Mouse (Mus musculus): ENCODE data around the gene Pla2g5. TPM values are rescaled to one million over a fixed set of nuclear protein-coding genes. Genes with fewer than 3 reads are reported as not detected.

Gene Pla2g5
- total RNA-seq, 2 experiments from 2014 or later = 1.3 to 2.3 TPM

GRCm38 (mm10) chr4:138800134-138800744 is 63.0 kb downstream of the Pla2g5 start:
- DNase-seq (ENCODE audit: low spot score in 2 of 2) = no peak

- no peak for DNase-seq (ENCODE audit: low spot score in 2 of 2)
Measured at GRCm38 (mm10) chr4:138797217-138797570, 66.1 kb downstream of the Pla2g5 start.

- DNase-seq (ENCODE audit: low spot score in 2 of 2) = no peak
Measured at GRCm38 (mm10) chr4:138796513-138797216, 66.6 kb downstream of the Pla2g5 start.

GRCm38 (mm10) chr4:138794344-138794743 is 68.9 kb downstream of the Pla2g5 start:
- DNase-seq (ENCODE audit: low spot score in 2 of 2) = no peak

- peak; percentile 53 to 76 for DNase-seq (ENCODE audit: low spot score in 2 of 2)
Measured at GRCm38 (mm10) chr4:138793276-138793675, 70.0 kb downstream of the Pla2g5 start.

- no peak for DNase-seq (ENCODE audit: low spot score in 2 of 2)
Measured at GRCm38 (mm10) chr4:138792599-138792998, 70.7 kb downstream of the Pla2g5 start.

DNA sequence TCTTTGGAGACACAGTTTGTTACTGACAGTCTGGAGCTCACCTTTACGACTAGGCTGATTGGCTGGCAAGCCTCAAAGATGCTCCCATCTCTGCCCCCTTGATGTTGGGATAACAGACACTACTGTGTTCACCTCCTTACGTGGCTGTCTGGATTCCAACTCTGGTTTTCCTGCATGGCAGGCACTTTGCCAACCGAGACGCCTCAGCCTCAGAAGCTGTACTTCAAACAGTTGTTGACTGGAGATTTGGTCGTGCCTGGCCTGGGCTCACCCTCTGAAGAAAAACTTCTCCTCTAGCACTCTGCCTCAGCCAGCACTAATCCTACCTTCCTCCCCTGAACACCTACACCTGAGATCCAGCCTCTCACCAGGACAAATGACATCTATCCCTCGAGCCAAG is 71.8 kb downstream of the Pla2g5 start:
- DNase-seq (ENCODE audit: low spot score in 2 of 2) = no peak

- DNase-seq (ENCODE audit: low spot score in 2 of 2) = no peak
Measured at GRCm38 (mm10) chr4:138788381-138788780, 74.9 kb downstream of the Pla2g5 start.

GRCm38 (mm10) chr4:138786141-138786540 is 77.1 kb downstream of the Pla2g5 start:
- DNase-seq (ENCODE audit: low spot score in 2 of 2) = no peak

DNA sequence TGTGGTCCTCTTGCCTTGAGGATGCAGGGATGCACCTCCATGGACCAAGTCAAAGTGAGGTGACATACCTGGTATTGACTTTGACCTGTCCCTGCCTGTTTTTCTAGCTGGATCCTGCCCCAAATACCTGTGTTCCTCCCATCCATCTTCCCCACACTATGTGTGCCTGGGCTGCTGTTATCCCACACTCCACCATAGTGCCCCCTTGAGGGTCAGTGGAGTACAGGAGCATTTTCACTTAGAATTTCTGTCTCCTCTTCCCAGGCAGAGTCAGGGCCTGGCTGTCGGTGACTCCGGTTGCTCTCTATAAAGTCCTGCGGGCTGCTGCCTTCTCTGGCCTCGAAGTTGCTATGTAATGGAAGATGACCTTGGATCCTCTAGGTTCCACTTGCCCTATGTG is 77.6 kb downstream of the Pla2g5 start:
- no peak for DNase-seq (ENCODE audit: low spot score in 2 of 2)

DNA sequence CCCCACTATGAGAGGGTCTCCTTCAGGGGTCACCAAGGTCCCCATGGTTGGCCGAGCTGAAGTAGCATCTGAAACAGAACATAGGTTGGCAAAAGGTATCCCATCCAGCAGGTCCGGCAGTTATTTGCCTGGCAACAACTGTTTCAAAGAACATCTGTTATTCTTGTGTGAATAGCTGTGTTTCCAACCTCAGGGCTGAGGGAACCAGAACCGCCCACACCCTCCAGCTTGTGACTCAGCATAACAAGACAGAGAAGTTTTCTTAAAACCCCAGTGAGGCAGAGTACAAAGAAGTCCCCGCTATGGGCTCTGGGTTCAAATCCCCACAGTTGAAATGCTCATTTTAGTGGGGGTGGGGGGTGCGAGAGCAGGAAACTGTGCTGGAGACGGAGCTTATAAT is 81.2 kb downstream of the Pla2g5 start:
- peak; percentile 37 to 75 for DNase-seq (ENCODE audit: low spot score in 2 of 2)

- DNase-seq (ENCODE audit: low spot score in 2 of 2) = no peak
Measured at GRCm38 (mm10) chr4:138780300-138780699, 83.0 kb downstream of the Pla2g5 start.

- DNase-seq (ENCODE audit: low spot score in 2 of 2) = no peak
Measured at GRCm38 (mm10) chr4:138777417-138778407, 85.6 kb downstream of the Pla2g5 start.

DNA sequence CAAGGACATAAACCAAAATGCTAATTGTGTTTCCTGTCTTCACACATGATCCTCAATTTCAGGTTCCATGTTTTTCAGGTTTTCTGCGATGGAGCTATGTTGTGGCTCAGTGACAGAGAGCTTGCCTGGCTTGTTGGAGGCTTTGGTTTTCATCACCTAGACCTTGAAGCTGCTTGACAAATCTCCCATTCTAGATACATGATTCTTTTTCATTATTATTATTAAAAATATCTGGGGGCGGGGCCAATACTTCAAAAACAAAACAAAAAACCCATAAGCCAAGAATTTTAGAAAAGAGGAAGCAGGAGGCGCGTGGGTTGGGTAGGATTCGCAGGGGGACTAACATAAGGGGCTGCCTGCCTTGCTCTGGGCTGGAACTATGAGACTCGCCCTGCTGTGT is 87.8 kb downstream of the Pla2g5 start, which contains the start of gene Pla2g2d:
Gene Pla2g2d, plus strand, starts transcription at position 301 of the 400 bp plus-strand sequence.
- peak in 1 of 2 experiments; percentile 42 for DNase-seq (ENCODE audit: low spot score in 2 of 2)

DNA sequence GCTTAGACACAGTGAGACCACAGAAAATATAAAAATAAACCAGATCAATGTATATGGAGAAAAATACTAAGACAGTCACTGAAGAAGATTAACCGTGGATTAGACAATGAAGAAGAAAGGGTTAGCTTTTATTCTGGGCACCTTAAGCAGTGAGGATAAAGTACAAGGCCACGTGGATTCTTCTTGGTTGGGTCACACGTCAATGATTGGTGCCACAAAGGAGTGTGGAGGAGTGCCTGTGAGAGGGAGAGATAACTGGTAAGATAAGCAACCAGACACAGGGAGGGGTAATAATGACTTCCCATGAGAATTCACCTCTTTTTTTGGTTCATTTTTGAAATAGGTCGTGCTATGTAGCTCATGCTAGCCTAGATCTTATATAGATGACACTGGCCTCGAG is 90.9 kb downstream of the Pla2g5 start:
- DNase-seq (ENCODE audit: low spot score in 2 of 2) = no peak

DNA sequence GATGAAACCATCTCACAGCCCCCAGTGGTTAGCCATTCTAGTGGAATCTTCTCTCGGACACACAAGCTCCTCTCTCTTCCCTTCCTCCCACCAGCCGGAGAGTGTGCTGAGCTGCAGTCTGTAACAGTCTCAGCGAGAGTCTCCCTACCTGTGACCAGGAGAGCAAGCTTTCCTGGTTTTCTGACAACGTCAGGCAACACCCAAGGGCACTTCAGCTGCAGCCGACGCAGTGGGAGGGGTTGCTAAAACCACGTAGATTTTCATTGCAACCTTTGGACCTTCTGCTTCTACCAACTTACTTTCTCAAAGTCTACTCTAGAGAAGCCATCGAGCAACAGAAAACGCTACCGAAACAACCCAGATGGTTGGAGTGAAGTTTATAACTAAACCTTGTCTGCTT is 91.3 kb downstream of the Pla2g5 start:
- no peak for DNase-seq (ENCODE audit: low spot score in 2 of 2)

- DNase-seq (ENCODE audit: low spot score in 2 of 2) = no peak
Measured at GRCm38 (mm10) chr4:138762266-138762665, 101.0 kb downstream of the Pla2g5 start.

DNA sequence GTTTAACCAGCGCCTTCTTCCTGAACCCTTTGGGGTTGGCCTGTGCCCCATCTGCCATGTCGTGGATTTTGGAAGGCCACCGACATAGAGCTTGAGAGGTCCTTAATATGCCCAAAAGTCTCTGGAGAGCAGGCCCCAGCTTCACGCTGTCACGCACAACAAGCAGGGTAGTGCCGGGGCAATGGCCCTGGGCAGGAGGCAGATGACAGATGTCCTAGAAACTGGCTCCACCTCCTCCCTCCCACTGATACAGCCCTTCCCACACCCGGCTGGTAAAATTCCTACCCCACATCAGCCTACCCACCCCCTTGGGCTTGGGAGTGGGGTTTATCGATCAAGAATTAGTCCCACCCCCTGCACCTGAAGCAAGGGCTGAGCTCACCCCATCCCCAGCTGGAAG is 105.9 kb downstream of the Pla2g5 start, which contains the start of gene Pla2g2f:
Gene Pla2g2f, minus strand, starts transcription at position 211 of the 400 bp plus-strand sequence.
- no peak for DNase-seq (ENCODE audit: low spot score in 2 of 2)

DNA sequence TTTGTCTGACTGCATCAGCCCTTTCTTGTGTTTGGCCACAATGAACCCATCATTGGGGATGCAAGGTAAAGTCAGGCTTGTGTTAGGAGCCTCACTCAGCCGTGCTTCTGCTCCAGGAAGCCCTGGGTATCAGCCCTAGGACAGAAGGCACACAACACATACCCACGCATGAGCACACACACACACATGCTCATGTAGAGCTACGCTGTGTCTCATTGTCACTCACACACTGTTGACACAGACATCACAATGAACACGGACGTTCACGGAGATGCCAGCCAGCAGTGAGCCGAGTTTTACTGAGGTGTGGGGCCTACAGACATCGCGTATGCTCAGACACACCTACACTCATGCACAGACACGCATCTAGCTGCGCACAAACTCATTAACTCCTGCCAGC is 107.3 kb downstream of the Pla2g5 start:
- peak in 1 of 2 experiments; percentile 63 for DNase-seq (ENCODE audit: low spot score in 2 of 2)

- DNase-seq (ENCODE audit: low spot score in 2 of 2) = no peak
Measured at GRCm38 (mm10) chr4:138755439-138755838, 107.8 kb downstream of the Pla2g5 start.

DNA sequence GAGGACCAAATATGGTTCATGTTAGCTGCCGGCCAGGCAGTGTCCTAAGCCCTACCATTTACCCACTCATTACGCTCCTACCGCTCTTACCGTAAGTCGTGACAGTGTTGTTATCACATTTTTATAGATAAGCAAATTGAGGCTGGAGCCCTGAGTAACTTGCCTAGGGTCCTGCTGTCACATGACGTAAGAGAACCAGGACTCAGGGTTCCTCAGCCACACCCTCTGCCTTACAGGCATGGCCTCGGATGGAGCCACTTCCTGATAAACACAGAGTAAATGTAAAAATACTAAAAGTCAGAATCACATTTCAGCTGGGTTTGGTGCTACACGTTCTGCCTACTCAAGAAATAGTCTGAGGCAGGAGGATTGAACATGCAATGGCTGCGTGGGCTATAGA is 108.8 kb downstream of the Pla2g5 start:
- no peak for DNase-seq (ENCODE audit: low spot score in 2 of 2)

DNA sequence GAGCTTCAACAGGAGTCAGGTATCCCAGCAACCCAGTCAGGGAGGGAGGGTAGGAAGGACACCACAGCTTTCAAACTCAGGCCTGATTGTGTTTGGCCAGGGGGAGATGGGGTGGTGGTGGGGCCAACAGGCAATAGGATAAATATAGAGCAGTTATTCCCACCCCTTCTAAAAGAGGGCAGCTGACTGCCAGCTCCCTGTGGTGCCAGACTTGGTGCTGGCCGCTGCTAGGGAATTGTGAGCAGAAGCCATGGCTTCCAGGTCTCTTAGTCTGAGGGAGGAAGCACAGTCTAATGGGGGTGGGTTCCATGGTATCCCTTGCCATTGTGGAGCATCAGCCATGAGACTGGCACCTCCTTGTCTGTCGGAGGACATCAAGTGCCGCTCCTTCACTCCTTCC is 109.7 kb downstream of the Pla2g5 start:
- no peak for DNase-seq (ENCODE audit: low spot score in 2 of 2)
